Mouse (Mus musculus): ENCODE data around the gene Mutyh.

Gene Mutyh

DNA sequence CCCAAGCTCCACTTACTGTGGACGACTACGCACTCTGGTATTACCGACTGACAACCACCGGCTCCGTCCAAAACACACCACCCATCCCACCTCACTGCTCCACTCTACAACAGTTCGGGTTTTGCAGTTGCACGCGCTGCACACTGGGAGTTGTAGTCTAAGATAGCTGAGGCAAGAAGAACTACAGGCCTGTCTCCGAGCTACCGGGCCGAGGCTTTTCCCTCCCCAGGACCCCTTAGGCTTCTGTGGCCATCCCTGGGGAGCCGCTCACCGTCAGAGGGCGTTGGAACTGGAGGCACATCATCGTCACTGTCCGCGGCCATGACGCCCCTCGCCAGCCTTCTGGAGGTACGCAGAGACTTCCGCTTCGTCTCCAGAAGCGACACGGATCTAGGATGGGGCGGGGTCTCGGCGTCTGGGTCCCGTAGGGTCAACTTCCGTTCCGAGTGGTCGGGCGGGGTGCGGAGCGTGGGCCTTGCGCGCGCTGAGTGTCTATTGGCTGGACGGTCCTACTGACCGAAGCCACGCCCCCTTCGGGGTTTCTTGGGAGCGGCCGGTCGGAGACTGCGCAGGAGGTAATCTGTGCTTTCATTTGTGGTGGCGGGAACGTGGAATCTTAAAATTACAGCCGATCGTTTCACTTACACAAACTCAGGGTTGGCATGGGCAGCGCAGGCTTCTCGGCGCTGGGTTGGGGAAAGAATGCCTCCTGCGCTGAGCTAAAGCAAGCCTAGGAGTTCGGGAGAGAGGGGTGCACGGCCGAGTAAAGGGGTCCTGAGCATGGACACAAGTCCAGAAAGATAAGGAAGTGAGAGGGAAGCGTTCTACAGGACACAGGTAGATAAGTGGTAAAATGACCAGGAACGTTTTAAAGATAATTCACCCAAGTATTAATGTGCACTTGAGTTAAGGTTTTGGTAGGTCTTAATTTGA is at the start of gene Mutyh, which contains the start of gene Toe1:
Mutyh (plus strand) TSS at position 527 of the 933 bp plus-strand sequence.
Toe1 (minus strand) TSS at position 444 of the 933 bp plus-strand sequence.
- DNase-seq, result peak; percentile 90

GRCm38 (mm10) chr4:116761914-116762313 is 45.6 kb upstream of the Mutyh start:
- DNase-seq, result no peak

DNA sequence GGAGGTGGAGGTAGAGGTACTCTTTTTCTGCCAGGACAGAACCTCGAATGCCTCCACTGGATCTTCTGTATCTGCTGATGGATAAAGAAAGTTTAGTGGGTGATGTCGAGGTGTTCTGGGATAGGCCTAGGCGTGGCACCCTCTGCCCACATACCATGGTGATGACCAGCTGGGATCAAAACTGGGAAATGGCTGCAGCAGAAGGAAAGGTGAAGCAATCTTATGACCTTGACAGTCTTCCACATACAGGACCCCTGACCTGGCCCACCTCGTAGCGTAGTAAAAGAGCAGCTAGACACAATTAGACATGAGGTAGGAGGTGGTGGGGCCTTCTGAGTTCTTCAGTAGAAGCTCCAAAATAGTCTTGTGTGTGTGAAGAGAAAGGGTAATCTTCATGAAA is 43.5 kb upstream of the Mutyh start:
- DNase-seq, result no peak

GRCm38 (mm10) chr4:116768510-116768909 is 39.0 kb upstream of the Mutyh start:
- DNase-seq, result no peak

DNA sequence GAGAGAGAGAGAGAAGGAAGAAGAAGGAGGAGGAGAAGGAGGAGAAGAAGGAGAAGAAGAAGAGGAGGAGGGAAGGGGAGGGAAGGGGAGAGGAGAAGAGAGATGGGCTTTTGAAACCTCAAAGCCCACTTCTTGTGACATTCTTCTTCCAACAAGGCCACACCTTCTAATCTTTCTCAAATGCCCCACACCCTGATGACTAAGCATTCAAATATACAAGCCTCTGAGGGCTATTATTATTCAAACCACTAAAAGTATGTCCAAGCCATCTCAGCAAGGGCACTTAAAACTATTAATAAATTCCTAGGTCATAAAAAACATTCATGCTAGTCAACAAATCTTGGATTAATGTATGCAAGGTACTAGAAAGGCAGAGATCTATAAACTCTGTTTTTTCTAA is 38.5 kb upstream of the Mutyh start:
- DNase-seq, result no peak

DNA sequence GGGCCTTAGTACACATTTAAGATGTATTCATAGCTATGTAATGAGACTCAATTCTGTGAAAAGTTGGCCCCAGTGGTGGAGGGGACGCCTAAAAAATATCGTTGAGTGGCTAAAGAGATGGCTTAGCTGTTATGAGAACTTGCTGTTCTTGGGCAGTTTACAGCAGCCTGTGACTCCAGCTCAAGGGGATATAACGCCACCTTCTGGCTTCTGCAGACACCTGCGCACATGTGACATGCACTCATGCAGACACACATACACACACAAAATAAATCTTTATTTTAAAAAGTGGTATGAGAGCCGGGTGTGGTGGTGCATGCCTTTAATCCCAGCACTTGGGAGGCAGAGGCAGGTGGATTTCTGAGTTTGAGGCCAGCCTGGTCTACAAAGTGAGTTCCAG is 31.1 kb upstream of the Mutyh start:
- DNase-seq, result no peak

GRCm38 (mm10) chr4:116777079-116777478 is 30.4 kb upstream of the Mutyh start:
- DNase-seq, result no peak

- DNase-seq, result no peak
Observed at GRCm38 (mm10) chr4:116780541-116780940, 27.0 kb upstream of the Mutyh start.

DNA sequence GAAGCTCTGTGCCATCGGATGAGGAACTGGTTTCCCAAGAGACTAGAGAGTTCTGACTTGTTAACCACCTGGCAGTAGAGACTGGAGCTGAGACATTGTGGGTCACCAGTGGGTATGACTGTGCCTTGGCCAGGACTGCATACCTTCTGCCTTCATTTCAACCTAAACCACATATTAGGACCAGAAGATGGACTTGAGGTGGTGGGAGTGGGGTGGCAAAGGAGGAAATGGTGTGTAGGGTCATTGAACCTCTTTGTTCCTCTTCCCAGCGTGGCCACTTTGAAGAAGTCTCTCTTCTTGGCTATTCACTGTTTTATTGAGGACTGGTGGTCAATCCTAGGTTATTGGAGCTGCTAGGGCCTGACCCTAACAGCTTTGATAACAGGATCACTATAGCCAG is 26.2 kb upstream of the Mutyh start:
- DNase-seq, result no peak

DNA sequence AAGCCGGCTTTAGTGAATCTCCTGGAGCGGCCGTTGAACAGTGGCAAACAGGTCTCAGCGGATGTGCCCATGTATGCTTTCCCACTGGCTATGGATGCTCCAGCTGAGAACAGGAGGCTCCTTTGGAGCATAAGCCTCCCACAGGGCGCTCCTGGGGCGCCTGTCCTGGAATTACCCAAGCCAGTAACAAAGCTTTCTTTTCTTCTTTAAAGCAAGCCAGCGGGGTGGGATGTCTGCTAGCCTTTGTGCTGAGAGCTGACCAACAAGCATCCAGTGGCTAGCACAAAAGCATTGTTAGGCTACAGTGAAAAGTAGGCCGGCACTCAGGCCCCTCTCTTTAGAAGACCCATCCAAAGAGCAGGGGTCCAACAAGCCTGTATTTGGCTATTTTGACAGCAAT is 25.4 kb upstream of the Mutyh start:
- no peak for DNase-seq

GRCm38 (mm10) chr4:116786587-116786986 is 20.9 kb upstream of the Mutyh start:
- DNase-seq, result no peak

- DNase-seq, result no peak
Observed at GRCm38 (mm10) chr4:116787985-116788760, 19.4 kb upstream of the Mutyh start.

- peak; percentile 85 for DNase-seq
Observed at GRCm38 (mm10) chr4:116788956-116789355, 18.6 kb upstream of the Mutyh start.

GRCm38 (mm10) chr4:116792453-116792852 is 15.1 kb upstream of the Mutyh start:
- DNase-seq, result no peak

DNA sequence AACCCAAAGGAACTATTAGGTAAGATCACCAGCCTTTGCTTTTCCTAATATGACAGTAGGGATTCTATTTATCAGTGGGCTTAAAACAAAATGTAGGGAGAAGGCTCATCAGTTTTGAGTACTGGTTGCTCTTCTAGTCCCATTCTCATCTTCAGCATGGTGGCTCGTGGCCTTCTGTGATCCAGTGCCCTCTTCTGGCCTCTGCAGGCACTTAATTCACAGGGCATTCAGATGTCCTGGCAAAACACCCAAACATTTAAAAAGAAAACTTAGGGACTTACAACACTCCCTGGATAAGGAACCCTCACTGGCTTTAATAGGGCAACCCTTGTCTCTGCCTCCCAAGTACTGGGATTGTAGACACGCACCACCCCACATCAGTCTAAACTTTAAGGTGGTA is 13.2 kb upstream of the Mutyh start:
- no peak for DNase-seq

- DNase-seq, result no peak
Observed at GRCm38 (mm10) chr4:116796442-116797110, 10.9 kb upstream of the Mutyh start.

GRCm38 (mm10) chr4:116799901-116800300 is 7.6 kb upstream of the Mutyh start:
- DNase-seq, result no peak

- no peak for DNase-seq
Observed at GRCm38 (mm10) chr4:116811012-116811411, 3.5 kb downstream of the Mutyh start.

DNA sequence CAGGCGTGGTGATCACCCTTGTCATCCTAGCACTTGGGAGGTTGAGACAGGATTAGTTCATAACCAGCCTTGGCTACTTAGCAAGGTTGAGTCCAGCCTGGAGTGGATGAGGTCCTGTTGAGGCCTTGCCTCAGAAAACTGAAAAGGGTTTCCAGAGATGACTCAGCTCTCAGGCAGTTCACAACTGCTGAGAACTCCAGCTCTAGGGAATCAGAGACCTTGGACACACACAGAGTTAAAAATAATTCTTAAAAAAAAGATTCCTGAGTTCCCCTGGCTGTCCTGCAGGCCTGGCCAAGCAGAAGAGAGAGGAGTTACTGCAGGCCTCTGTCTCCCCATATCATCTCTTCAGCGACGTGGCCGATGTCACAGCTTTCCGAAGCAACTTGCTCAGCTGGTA is 7.8 kb downstream of the Mutyh start:
- DNase-seq, result no peak

DNA sequence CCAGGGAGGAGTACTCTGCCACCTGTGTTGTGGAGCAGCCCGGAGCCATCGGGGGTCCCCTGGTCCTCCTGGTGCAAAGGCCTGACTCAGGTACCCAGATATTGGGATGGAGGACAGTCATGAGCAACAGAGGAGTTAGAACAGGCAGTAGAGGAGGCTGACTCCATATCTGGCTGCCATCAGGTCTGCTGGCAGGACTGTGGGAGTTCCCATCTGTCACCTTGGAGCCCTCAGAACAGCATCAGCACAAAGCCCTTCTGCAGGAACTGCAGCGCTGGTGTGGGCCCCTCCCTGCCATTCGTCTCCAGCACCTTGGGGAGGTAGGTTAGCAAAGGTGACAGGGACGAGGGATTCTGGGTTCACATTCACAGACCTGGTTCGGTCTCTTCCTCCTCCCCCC is 10.0 kb downstream of the Mutyh start:
- DNase-seq, result peak; percentile 67

GRCm38 (mm10) chr4:116819968-116820901 is 12.7 kb downstream of the Mutyh start:
- DNase-seq, result no peak
